Mouse (Mus musculus) megakaryocyte, embryonic 14.5 days (primary cell): ENCODE data around the gene Acly.

Experiments used
- FLI1 ChIP-seq: IDR thresholded peaks from 2 replicates; pipeline ENCODE4 v1.6.1; 2012; ENCODE audit warnings: low read length, inconsistent platforms, mixed read lengths
- GATA1 ChIP-seq: IDR thresholded peaks from 3 replicates; pipeline ENCODE4 v1.6.1; 2012; ENCODE audit warnings: mixed read lengths, low read length, inconsistent platforms, borderline replicate concordance

- TF ChIP-seq GATA1 (no peak), FLI1 (no peak)
Measured at GRCm38 (mm10) chr11:100519188-100519587, 8.6 kb downstream of the Acly start.
